Mouse (Mus musculus): Measurements from ENCODE around the gene Ppcdc.

Gene Ppcdc

DNA sequence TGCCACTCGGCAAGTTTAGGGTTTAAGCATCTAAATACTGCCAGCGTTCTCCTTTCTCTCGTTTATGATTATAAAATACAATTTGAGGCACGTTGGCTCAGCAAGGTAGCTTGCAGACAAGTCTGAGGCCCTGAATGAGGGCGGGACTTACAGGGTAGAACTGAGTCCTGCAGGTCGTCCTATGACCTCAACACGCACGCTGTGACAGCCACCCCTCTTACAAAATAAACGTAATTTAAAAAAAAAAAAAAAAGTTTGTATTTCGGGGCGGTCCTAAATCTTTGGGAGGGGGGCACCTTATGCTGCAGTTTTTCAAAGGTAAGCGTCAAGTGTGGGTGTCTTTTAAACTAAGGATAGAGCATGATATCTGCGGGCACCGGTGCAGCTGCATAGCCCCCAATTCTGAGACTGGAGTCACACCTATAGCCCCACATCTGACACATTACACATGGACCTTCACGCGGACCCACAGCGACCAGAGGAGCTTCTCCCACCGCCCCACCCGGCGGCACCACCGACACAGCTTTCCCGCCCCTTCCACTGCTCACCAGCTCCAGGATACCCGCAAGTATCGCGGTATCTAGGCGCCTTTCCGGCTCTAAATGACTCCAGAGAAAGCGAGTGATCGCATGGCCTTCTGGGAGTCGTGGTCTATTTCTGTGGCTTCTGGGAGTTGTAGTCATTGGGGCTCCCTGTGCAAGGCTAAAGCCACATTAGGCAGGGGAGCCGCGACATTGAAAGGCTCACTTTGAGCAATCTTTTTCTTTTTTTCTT lies at the start of gene Ppcdc:
TSS of gene Ppcdc (minus strand) at position 603 of the 774 bp plus-strand sequence.
- peak; percentile 93 to 94 for DNase-seq

DNA sequence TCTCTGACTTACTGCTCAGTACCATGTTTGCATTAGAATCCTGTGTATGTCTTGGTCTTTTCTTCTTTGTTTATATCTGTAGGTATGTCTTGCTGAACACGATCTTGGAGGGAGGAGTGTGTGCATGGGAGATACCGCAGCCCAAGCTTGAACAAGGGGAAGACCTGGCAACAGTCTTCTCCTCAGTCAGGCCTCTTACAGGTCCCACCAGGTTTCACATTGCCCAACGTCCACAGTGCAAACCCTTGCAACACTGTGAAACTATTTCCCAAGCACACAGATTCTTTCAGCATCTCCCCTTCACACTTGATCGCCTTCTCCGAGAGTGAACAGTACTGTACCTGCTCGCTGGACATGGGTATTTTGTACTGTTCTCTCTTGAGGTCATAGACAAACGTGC lies 47.9 kb upstream of the Ppcdc start:
- DNase-seq, result no peak

DNA sequence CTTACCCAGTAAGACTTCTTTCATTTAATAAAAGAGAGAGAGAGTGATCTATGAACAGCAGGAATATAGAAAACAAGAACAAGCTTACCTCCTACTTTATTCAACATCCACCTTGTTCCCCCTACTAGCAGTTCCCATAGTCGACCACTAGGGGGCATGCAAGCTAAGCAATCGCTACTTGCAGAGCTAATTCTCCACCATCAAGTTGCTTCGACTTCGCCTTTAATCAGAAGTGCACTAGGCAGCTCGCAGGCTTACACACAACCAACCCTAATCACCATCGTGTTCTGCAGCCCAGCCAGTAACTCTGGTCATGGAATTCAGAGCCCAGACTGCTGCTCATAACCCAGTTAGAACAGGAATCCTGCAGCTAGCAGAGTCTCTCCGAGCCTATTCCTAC lies 45.9 kb upstream of the Ppcdc start:
- peak; percentile 58 to 84 for DNase-seq

DNA sequence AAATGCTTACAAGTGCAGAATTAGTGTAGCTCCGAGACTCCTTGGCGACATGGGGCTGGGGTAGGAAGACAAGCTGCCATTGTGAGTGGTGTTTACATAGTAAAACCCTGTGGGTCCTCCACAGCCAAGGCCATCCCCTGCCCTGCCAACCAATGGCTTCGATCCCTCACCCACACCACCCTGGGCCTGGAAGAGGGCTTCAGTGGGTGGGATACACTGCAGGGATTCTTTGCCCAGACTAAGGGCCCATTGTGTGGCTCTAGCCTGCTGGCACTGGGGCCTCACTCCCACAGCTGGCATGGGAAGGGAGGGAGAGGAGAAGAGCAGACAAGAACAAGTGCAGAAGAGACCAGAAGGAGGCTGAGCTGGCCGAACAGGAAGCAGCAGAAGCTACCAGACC lies 29.0 kb upstream of the Ppcdc start:
- no peak for DNase-seq

DNA sequence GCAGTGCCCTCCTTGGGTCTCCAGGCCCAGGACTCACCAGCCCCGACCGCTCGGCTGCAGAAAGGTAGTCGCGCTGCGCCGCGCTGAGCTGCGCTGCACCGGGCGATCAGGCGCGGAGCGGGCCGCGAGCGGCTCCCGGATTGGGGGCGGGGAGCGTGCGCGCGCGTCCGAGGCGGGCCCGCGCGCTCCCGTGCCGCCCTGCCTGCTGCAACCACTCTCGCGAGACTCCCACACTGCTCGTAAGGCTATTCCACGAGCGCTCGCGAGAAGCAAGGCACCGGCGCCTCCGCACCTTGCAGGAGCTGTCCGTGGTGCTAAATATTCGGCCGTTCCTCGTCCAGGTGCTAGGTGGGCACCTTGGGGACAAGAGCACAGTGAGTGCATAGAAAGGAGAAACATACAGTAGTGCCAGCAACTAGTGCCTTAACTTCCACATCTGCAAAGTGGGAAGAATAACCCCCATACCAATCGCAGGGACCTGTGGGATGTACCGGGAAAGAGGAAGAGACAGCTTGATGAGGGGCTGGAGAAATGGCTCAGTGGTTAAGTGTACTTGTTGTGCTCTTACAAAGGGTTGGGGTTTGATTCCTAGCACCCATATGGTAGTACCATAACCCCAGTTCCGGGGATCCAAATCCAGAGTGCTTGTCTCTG lies 28.1 kb upstream of the Ppcdc start, which contains the start of gene Scamp5:
TSS of gene Scamp5 (minus strand) at position 165 of the 654 bp plus-strand sequence.
- peak; percentile 90 to 93 for DNase-seq

DNA sequence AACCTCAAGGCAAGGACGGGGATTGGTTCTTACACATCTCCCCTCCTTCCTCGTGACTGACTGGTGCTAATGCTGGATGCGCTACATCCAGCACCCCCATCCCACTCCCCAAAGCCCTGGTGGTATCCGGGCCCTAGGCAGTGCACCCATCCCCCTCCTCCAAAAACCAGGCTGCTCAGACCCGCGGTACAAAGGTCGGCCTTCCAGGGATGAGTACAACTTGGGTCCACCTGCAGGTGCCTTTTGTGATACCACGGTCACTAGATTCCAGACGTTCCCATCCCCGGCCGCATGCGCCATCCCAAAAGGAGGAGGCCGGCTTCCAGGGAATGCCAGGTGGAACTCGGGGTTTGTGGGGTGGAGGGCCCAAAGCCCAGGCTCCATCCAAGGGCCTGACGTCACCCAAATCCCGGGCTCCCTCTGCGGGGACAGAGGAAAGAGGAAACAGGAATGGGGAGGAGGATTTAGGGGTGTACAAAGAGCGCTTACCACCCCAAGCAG lies 27.4 kb upstream of the Ppcdc start:
- DNase-seq, result no peak

DNA sequence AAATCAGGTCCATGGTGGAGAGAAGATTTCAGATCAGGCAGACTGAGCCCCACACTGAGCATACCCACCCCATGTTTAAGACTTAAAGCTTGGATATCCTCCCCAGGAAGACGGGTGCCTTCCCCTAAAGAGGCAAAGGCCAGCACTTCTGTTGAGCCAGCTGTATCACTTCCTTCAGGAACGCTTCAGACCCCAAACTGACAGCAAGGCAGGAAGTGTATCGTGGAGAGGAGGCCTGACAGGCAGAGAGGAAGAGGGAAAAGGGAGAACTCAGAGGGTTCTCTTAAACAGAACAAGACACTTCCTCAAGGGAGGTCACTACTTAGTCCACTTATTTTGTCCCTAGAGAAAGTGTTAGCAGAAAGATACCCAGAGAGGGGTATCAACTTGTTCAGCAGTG lies 26.2 kb upstream of the Ppcdc start:
- DNase-seq, result no peak

DNA sequence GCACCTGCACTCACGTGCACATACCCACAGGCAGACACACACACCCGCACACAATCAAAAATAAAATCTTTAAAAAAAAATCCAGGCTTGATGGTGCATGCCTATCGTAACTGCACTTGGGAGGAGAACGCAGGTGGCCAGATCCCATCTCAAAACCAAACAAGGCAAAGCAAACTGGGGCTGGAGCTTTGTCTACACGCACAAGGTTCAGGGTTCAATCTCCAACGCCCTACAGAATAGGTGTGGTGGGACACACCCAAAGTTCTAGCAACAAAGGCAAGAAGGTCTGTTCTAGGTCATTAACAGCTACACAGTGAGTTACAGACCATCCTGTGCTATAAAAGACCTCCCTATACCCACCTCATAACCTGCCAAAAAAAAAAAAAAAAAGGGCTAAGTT lies 22.9 kb upstream of the Ppcdc start:
- DNase-seq, result no peak

DNA sequence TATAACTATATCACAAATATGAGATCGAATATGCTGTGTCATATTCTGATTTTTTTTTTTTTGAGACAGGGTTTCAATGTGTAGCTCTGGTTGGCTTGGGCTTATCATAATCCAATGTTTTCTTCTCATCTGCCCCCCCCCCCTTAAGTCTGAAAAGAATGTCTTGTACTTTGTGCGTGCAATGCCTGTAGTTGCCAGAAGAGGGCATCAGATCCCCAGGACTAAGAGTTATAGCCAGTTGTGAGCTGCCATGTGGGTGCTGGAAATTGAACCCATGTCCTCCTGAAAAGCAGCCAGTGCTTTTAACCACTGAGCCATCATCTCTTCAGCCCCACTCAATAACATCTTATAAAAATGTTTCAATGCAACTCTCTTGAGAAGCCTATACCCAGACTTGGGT lies 19.8 kb upstream of the Ppcdc start:
- DNase-seq, result no peak

DNA sequence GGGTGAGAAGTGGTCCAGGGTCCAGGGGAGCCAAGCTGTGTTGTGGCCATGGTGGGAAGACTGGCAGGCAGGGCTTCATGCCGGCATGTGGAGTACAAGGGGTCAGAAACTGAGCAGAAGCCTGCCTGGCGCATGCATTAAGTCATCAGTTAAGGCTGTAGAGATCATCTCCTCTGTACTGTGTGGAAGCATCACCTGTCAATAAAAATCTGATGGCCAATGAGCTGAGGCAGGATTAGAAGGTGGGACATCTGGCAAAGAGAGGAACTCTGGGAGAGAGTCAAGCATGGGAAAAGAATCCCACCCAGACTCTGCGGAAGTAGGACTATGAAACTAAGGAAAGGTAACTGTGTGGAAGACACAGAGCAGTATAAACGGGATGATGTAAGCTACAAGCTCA lies 13.6 kb upstream of the Ppcdc start:
- no peak for DNase-seq

DNA sequence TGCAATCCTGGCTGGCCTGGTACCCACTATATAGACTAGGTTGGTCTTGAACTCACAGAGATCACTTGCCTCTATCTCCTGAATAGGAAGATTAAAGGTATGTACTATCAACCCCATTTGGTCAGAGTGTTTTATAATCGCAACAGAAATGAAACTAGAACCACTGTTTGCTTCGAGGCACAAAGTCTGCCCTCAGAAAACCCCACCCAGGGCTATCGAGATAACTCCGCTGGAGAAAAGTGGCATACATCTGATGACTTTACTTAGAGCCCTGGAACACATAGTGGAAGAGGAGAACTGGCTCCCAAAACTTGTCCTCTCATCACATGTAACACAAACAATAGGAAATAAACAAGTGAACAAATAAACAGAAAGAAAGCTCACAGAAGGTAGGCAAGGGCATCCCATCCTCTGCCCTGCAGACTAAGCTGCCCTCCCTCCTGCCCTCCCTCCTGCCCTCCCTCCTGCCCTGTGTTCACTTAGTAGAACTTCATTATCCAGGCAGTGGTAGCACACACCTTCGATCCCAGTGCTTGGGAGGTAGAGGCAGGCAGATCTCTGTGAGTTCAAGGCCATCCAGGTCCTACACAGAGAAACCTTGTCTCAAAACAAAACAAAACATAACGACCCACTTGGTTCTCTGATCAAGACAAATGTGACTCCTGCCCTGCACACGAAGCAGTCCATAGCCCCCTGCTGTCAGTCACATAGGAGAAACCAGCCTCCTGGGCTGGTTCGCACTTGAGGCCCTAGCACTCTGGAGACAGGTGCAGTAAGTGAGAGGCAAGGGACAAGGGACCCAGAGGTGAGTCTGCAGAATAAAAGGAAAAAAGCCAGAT lies 12.9 kb upstream of the Ppcdc start:
- no peak for DNase-seq

DNA sequence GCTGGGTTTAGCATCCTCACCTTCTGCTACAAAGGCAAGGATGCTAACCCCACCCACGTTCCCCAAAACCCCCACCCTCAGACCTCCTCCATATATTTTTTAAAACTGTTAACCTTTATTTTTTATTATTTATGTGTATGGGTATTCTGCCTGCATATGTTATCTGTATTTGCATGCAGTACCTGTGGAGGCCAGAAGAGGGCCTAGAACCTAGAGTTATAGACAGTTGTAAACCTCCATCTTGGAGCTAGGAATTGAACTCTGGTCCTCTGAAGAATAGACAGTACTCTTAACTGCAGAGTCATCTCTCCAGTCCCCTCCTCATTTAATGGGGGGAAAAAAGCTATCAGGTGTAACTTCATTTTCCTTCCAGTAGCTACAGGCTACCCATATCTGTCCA lies 9.8 kb upstream of the Ppcdc start:
- DNase-seq, result no peak

DNA sequence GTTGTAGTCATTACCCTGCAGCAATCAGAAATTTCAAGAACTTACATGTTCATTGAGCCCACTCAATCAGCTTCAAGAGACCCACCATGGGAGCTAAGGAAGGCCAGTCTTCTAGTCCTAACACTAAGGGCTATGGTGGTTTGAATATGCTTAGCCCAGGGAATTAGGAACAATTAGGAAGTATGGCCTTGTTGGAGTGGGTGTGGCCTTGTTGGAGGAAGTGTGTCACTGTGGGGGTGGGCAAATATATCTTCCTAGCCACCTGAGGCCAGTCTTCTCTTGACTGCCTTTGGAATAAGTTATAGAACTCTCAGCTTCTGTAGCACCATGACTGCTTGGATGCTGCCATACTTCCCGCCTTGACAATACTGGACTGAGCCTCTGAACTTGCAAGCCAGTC lies 696 bp upstream of the Ppcdc start:
- no peak for DNase-seq

DNA sequence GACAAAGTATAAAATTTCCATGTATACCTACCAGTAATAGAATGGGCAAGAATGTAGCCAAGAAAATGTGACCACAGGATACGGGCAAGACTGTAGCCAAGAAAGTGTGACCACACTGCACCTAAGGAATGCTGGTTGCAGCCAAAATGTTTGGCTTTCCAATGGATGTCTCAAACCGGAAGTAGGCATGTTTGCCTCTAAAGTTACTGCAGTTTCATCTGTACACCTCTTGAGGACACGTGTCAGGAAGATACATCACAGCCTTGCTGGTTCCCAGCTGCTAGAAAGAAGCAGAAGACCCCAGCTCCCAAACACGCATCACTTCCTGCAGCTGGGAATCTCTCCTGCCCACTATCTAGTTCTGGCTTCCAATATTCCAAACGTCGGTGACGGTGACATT lies 841 bp downstream of the Ppcdc start:
- DNase-seq, result no peak

DNA sequence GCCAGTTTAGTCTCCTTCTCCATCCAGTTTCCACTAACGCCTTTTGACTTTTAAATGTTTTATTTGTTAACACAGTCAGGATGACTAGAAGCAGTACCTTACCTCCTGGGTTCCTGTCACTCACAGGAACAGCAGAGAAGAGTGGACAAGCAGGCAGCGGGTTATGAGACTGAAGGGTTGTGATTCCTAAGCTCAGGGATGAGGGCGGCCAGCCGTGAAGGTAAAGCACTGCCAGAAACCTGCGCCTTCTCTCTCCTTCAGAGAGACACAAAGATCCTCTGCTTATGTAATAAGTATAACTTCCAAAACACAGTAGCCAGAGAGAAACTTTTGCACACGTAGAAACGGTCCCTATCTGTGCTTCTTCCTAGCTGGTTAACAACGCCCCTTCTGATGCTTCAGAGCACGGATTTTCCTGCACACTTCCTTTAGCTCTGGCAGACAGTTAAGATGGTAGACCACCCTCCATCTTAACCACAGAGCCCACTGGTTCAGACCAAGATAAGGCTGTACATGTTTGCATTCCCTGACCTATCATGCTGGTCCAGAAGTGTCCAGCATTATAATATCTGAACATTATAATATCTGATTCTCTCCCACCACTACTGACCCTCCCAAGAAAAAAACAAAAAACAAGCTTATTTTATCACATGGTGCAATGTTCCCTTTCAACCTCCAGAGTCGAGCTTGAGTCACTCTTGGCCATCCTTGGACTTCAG lies 1.9 kb downstream of the Ppcdc start:
- no peak for DNase-seq

DNA sequence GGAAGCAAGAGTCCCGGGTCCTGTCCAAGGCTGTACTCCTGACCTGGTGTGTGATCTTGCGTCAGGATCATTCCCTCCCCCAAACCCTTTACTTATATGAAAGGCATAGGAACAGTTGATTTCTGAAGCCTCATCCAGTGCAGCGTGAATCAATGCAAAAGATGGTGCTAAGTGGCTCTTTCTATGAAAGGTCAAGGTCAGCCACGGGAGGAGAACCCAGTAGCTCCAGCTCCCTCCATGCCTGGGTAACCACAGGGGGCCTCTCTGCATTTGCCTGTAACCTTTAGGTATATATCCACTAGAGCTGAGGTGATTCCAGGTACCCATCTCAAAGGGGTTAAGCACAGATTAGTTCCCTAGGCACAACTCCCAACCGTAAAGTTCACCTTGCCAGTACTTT lies 3.8 kb downstream of the Ppcdc start:
- DNase-seq, result no peak

DNA sequence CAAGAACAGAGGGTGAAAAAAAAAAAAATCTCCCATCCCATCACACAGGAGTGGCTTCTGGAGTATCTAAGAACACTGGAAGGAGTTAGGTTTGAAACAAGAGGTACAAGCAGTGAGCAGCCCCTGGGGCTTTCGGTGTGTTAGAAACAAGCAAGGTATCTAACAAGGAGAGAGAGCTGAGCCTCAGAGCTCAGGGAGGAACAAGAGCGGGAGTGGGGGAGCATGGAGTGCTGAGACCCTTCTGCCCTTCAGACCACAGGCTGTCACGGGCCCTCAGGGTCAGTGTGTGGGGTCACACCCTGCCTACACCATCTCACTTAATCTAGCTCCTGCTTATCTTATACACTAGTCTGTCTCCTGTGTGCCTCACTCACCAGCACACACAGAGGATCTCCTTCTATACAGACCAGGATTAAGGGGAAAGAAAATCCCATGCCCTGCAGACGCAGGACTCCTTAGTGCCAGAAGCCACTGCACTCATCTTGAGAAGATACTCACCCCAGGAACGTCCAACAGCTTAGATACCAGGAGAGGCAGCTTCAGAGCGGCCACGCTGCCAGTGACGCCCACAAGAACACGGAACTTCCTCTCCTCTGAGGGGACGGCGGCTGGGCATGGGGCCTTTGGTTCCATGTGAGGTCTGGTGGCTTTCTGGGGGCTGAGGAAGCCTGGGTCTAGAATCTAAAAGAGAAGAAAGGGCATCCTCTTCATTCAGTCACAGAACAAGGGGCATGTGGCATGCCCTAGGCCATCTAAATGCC lies 5.3 kb downstream of the Ppcdc start:
- no peak for DNase-seq

DNA sequence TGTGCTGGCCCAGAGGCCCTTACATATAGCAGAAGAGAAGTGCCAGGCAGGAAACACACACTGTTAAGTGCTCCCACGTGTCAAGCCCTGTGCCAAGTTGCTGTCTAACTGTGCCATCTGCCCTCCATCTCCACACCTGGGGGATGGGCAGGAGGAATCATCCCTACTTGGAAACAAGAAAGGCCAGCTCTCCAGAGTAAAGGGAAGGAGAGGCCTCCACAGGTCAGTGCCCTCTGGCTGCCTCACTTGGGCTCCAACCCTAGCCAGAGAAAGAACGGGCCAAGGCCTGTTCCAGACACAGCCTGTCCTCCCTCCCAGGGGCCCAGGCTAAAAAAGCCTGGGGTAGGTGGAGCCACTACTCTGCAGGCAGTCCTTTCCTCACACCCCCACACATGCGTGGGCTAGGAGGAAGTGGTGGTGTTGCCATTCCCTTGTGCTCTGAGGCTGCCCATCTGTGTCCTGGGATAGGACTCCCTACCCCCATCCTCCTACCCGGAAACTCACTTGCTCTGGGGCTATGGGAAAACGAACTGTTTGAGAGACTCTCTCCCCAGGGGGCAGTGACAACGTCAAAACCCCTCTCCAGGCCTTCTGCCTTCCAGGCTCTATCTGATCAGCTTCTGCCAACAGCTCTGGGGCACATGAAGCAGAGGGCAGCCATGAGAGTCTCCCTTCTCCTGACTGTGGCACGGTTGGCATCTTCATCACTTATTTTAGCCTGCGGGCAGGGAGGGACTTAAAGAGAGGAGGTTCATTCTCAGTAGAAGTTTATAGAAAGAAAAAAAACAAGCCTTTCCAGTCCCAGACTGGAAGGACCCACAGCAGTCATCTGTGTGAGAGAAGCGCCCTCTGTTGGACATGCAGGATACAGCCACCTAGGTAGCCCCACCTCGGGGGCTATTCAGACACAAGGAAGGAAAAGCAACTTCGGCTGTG lies 6.6 kb downstream of the Ppcdc start:
- peak; percentile 87 to 88 for DNase-seq

DNA sequence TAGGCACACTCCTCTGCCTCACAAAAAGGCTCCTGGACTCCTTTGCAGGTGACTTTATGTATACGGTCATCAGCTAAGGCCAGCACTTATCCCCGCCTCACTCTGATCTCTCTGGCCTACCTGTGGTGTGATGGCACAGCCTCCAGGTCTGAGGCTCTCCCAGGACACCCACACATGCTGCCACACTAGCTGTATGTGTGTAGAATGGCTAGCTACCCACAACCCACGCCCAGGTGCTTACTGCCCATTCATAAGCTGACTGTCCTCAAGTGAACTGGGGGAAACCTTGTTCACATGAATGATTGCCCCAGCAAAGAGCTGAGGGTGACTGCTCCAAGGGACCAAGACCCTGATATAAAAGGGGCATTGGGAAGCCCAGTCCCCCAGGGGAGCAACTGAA lies 7.4 kb downstream of the Ppcdc start:
- DNase-seq, result no peak

DNA sequence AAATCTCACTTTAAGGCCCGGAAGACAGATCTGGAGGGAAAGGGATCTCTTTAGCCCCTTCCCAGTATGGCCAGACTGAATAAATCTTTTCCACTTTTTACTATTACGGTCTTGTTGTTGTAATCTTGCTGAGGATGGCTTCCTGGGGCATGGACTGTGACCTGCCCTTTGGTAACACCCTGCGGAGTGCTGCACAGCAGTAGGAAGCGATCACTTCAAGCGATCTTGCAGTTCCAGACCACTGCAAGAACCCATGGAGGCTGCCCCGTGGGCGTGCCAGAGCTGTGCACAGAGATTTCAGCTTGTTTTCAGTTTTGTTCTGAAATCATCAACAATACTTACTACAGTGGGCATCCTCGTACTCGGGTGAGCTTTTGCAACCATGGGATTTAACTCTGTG lies 8.7 kb downstream of the Ppcdc start:
- no peak for DNase-seq

DNA sequence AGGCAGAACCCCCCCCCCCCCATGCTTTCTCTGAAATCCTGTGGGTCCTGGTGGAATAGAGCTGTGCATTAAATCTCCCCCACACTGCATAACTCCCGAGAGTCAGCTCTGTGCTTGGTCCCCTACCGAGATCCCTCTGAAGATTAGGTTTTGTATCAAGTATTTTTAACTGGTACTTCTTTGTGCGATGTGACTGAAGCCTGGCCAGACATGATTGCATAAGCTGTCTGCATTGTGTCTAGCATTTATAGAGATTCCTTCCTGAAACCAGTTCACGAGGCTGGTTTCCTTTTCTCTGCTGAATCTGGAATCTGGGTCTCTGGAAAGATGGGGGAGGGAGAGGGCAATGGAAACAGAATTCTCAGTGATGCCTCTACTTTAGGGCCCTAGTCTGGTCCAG lies 11.5 kb downstream of the Ppcdc start:
- no peak for DNase-seq
